Mouse (Mus musculus) ovary, postnatal 14 days (tissue): Measurements from ENCODE around the gene Ccl6.

Source experiments
- DNase-seq: peaks from one replicate; pipeline ENCODE4 v3.0.0; 2022; ENCODE audit warnings: low spot score

Gene Ccl6

GRCm38 (mm10) chr11:83595669-83596455 is 3.0 kb upstream of the Ccl6 start:
- DNase-seq: no peak

GRCm38 (mm10) chr11:83593453-83593852 is 566 bp upstream of the Ccl6 start:
- DNase-seq: no peak

- DNase-seq: no peak
Observed at GRCm38 (mm10) chr11:83584232-83584631, 8.7 kb downstream of the Ccl6 start.

GRCm38 (mm10) chr11:83583450-83583754 is 9.5 kb downstream of the Ccl6 start:
- DNase-seq: no peak

- DNase-seq: no peak
Observed at GRCm38 (mm10) chr11:83582626-83583449, 10.0 kb downstream of the Ccl6 start.

- no peak for DNase-seq
Observed at GRCm38 (mm10) chr11:83581626-83582610, 11.0 kb downstream of the Ccl6 start.

GRCm38 (mm10) chr11:83580699-83581232 is 12.1 kb downstream of the Ccl6 start:
- no peak for DNase-seq

- DNase-seq: no peak
Observed at GRCm38 (mm10) chr11:83578999-83579398, 13.9 kb downstream of the Ccl6 start.

GRCm38 (mm10) chr11:83578186-83578760 is 14.6 kb downstream of the Ccl6 start, which contains the start of gene Ccl9:
Gene Ccl9, minus strand, starts transcription at chr11:83578636.
- DNase-seq: no peak

- DNase-seq: no peak
Observed at GRCm38 (mm10) chr11:83576927-83577555, 15.8 kb downstream of the Ccl6 start.

GRCm38 (mm10) chr11:83572834-83573233 is 20.1 kb downstream of the Ccl6 start:
- no peak for DNase-seq

- no peak for DNase-seq
Observed at GRCm38 (mm10) chr11:83572223-83572622, 20.7 kb downstream of the Ccl6 start.

- no peak for DNase-seq
Observed at GRCm38 (mm10) chr11:83570189-83570588, 22.7 kb downstream of the Ccl6 start.

GRCm38 (mm10) chr11:83569249-83569648 is 23.6 kb downstream of the Ccl6 start:
- no peak for DNase-seq

GRCm38 (mm10) chr11:83568786-83569185 is 24.1 kb downstream of the Ccl6 start:
- DNase-seq: no peak

- no peak for DNase-seq
Observed at GRCm38 (mm10) chr11:83568061-83568460, 24.8 kb downstream of the Ccl6 start.

GRCm38 (mm10) chr11:83567311-83567710 is 25.6 kb downstream of the Ccl6 start:
- DNase-seq: no peak

- no peak for DNase-seq
Observed at GRCm38 (mm10) chr11:83566617-83567016, 26.3 kb downstream of the Ccl6 start.

- no peak for DNase-seq
Observed at GRCm38 (mm10) chr11:83563754-83564153, 29.1 kb downstream of the Ccl6 start.

GRCm38 (mm10) chr11:83562311-83562887 is 30.5 kb downstream of the Ccl6 start:
- no peak for DNase-seq

- no peak for DNase-seq
Observed at GRCm38 (mm10) chr11:83560405-83560804, 32.5 kb downstream of the Ccl6 start.
